Mouse (Mus musculus) right cerebral cortex, adult 18-20 months (tissue): Measurements from ENCODE around the gene Cst13.
"Not testable (repeated sequence)": the region's sequence is repeated elsewhere in the genome, so short reads cannot be mapped to it uniquely, and the experiment has no call there.

Source experiments
- DNase-seq: peaks from one replicate; pipeline ENCODE4 v3.0.0; 2022; ENCODE audit warnings: mixed read lengths

The Cst13 gene

DNA sequence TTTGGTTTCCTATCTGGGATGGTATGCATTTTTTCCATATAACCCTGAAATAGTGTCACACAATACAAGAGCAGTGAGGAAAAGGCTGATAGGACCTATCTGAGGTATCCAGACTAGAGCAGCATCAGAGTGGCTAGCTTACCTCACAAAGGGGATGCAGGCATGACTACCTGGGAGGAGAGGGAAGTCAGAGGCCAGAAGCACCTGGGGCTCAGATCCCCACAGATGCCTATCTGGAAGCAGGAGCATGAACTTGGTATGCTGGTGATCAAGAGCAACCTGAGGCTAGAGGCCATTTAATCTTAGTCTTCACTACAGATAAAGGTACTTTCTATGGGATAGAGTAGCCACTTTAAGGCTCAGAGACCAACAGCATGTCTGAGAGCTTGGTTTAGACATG is at the start of gene Cst13:
Cst13 (plus strand) TSS at position 173 of the 400 bp plus-strand sequence.
- no peak for DNase-seq

GRCm38 (mm10) chr2:148771397-148771796 is 48.5 kb upstream of the Cst13 start, which contains the start of gene Cst11:
TSS of gene Cst11 (minus strand) at chr2:148771497.
- DNase-seq, result not testable (repeated sequence)

DNA sequence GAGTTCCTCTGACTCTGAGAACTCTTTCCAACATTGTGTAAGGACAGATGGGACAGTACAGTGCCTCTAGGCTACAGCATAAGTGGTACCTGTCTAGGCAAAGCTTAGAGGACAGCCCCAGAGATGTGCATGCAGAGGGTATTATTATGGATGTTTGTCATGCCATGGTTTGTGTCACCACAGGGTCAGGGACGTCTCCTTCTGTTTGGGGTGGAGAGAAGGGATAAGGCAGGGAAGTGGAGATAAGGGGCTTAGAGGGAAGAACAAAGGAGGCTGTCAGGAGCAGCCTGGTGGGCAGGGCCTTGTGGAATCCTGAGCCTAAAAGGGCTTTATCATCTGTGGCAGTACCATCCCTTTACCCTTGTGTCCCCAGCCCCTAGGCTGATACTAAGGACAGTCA is 38.2 kb upstream of the Cst13 start, which contains the start of gene 8030411F24Rik:
8030411F24Rik (plus strand) TSS at position 301 of the 400 bp plus-strand sequence.
- DNase-seq, result no peak

- peak; percentile 3 for DNase-seq
These were observed 30.7 kb upstream of the Cst13 start, which contains the start of gene Cst12 for GRCm38 (mm10) chr2:148789142-148789541. TSS of gene Cst12 (plus strand) at chr2:148789361.

- DNase-seq, result no peak
These were observed 21.4 kb upstream of the Cst13 start, which contains the start of gene Cst8 for GRCm38 (mm10) chr2:148798485-148798884. TSS of gene Cst8 (plus strand) at chr2:148798785.

- no peak for DNase-seq
These were observed 18.4 kb upstream of the Cst13 start for GRCm38 (mm10) chr2:148801491-148801921.

DNA sequence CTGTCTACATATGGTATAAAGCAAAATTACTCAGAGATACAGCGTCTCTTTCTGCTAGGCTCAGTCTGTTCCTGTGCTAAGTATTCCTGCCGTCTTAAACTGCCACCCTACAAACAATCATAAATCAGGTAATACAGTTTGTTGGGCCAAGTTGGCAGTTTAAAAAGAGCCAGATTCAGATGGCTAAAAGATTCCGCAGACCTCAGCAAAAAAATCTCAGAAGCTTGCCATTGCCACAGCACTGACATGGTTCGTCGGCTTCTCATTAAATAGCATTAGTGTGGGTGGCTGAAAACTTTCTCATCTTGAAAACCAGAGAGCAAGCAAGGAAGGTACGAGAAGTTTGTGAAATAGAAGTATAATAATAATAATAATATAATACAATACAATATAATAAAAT is 13.2 kb upstream of the Cst13 start:
- DNase-seq, result no peak

GRCm38 (mm10) chr2:148825986-148826385 is 6.1 kb downstream of the Cst13 start:
- no peak for DNase-seq

DNA sequence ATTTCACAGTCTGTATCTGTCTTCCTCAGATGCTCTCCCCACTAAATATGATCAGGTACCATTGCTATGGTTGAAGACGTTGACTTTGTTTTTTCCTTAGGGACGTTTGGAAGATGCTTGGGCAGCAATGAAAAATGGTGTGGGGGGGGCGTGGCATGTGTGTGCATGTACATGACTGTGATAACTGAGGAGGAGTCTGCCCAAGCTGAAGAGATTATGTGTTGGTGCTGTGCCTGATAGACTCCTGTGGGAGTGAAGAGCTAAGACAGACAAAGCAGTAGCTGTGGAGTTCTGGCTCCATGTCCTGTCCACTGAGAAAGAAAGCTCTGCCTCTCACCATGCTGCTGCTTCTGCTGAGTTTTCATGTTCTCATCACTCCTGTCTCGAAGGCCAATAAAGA is 15.0 kb downstream of the Cst13 start, which contains the start of gene Cst9:
Cst9 (plus strand) TSS at position 236 of the 400 bp plus-strand sequence.
- no peak for DNase-seq

- no peak for DNase-seq
These were observed 18.3 kb downstream of the Cst13 start for GRCm38 (mm10) chr2:148838075-148838777.

DNA sequence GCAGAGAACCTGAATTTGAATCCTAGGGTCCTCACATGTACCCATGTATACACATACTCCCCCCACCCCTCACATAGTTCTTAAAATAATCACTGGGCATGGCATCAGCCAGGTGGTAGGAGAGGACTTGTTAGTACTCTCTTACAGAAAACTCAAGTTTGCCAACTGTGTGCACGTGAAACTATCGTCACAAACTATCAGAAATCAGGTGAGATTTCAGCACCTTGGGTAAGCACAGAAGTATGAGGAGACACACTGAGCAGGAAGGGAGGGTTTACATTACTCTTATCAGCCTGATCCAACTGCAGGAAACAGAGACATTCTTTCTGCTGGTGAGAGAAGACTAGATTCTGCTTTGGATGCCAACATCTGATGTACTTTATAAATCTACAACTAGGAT is 19.3 kb downstream of the Cst13 start:
- no peak for DNase-seq

GRCm38 (mm10) chr2:148851116-148851906 is 31.4 kb downstream of the Cst13 start:
- DNase-seq, result peak; percentile 78

DNA sequence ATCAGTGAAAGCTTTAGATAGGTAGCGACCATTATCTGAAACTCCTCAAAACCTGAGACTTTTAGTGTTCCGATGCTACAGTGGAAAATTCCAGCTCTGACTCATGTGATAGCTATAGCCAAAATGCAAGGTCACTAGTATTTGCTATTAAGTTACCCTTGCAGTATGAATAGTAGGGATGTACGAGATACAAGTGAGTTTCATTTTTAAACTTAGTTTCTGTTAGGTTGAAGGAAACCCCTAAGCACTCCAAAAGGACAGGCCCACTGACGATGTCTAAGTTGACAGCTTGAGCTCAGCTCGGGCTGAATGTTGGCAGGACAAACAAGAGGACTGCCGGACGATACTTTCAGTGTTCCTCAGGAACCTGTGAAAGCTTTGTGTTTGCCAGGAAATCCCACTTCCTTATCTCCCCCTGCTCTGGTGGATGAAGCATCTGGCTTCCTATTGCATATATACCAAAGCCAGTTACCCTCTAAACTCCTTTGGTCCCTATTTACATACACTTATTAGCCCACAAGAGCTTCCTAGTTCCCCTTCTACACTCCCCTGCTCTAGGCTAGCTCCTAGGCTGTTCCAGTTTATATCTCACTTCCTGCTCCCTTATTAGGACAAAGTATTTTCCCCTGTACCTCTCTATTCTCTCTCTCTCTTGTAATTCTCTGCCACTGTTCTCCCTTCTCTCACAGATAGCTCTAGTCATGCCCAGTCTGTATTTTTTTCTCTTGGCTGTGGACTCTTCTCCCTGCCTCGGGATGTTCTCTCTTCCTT is 36.9 kb downstream of the Cst13 start:
- no peak for DNase-seq

DNA sequence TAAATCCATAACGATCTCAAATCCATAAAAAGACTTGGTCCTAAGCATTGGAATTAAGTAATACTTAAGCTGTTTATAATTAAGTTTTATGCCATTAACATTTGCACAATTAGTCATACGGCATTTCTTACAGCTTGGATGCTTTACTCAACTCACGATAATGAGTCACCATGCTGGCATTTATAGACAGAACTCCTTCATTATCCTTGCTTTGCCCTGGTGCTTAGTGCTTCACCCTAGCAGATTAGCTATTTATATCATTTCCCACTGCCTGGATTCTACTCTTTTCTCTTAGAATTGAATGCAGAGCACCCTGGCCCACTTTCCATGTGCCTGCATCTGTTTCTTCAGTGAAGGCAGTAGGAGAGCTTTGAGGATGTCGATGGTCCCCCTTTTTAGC is 37.6 kb downstream of the Cst13 start:
- DNase-seq, result no peak

GRCm38 (mm10) chr2:148860993-148861392 is 41.1 kb downstream of the Cst13 start:
- DNase-seq, result no peak

GRCm38 (mm10) chr2:148861693-148862092 is 41.8 kb downstream of the Cst13 start:
- no peak for DNase-seq

GRCm38 (mm10) chr2:148864966-148865365 is 45.1 kb downstream of the Cst13 start, which contains the start of gene 9230104L09Rik:
TSS of gene 9230104L09Rik (minus strand) at chr2:148865038.
- DNase-seq, result no peak

- no peak for DNase-seq
These were observed 49.1 kb downstream of the Cst13 start for GRCm38 (mm10) chr2:148868959-148869358.

- no peak for DNase-seq
These were observed 50.6 kb downstream of the Cst13 start for GRCm38 (mm10) chr2:148870526-148870925.

DNA sequence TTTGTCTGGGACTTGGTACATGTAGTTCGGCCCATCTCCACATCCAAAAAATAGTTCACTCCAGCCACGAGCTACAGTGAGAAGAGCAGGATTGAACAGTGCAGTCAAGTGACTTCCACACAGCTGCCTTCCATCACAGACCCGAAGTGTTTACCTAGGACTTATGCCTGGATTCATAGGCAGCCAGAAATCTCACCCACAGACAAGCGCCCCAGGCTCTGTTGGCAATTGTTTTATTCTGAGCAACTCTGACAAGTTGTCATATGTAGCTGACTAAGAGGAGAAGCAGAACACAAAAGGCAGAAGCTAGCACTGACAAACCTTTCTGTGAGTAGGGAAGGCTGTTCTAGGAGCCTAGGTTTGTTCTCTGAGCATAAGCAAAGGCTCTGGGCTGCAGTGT is 53.0 kb downstream of the Cst13 start:
- no peak for DNase-seq

- DNase-seq, result no peak
These were observed 54.3 kb downstream of the Cst13 start for GRCm38 (mm10) chr2:148874224-148874616.

DNA sequence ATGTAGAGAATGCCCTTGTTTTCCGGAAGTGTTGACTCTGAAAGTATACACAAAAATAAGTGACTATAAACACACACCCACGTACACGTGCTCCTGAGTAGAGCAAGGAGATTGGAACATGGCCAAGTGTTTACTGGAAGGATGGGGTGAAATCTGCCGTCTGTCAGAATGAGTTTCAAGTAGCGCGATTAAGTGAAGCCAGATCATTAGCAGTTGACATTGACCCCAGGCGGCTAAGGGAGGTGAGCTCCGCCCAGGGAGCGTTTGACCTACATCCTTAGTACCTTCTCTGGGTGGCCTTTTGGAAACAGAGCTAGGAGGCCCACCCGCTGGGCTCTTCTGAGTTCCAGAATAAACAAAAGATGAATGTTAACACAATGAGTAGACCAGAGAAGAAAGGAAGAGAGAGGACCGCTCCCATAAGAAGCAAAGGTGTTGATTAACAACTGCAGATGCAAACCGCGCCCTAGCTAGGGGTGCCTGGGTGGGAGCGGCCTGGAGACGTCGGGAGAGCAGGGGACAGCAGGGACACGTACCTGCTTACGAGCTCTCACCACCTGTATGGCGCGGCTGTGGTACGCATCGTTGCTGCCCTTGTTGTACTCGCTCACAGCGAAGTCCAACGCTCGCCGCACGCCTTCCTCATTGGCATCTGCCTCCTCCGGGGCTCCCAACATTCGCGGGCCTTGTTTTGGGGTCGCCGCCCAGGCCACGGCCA is 54.9 kb downstream of the Cst13 start:
- no peak for DNase-seq
